Mouse (Mus musculus) embryo, embryonic 10.5 days (tissue): ENCODE measurements around the gene Eya2.
A peak's percentile ranks its signal among the peaks of the same experiment; 100 is the strongest.
"Not testable (repeated sequence)": the region's sequence is repeated elsewhere in the genome, so short reads cannot be mapped to it uniquely, and the experiment has no call there.

Experiments used
- DNase-seq: peaks from one replicate; pipeline ENCODE4 v3.0.0-alpha.2; 2015; ENCODE audit warnings: low spot score

The Eya2 gene

DNA sequence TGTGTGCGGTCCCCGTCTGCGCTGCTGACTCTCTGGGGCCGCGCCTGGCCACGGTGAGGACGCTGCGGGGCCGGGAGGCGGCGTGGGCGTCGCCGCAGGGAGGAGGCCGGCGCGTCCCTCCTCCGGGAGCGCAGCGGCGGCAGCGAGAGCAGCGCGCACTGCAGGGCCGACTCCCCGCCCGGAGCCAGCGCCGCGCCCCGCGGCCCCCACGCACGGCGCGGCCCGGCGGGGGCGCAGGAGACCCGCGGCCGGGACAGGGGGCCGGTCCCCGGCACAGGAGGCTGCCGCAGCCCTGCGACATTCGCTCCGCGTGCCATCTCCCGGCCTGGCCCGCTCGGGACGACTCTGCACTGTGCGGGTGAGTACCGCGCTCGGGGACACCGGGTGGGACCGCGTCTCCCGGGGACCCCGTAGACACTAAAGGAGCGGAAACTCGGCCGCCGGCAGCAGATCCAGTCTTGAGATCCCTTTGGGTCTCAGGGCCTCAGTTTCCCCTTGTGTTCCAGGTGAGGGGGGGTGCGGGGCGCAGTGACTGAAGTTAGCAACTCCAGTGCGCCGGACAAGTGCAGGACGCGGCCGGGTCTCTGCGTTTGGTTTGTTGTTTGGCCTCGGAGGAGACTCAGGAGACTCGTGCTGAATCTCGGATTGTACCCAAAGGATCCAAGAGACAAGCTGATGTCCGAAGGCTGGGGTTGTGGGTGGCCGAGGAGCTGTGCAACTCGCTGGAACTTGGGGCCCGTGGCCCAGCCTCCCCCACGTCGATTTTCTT is at the start of gene Eya2:
Gene Eya2, plus strand, starts transcription at position 126 of the 769 bp plus-strand sequence.
- DNase-seq, result peak; percentile 58

- no peak for DNase-seq
Measured at GRCm38 (mm10) chr2:165545687-165546086, 49.1 kb upstream of the Eya2 start.

- DNase-seq, result no peak
Measured at GRCm38 (mm10) chr2:165546341-165546740, 48.5 kb upstream of the Eya2 start.

DNA sequence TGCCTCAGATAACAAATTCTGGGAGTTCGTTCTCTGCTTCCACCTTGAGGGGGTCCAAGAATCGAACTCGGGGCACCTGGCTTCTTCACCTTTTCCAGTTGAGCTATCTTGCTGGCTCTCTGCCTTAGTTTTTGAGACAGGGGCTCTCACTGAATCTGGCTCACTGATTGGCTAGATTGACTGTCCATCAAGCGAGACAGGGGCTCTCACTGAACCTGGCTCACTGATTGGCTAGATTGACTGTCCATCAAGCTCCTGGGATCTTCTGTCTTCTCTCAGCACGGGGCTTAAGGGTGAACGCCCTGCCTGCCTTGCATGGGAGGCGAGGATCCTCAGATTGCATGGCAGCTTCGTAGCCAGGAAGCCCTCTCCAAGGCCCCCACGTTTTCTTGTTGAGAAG is 47.4 kb upstream of the Eya2 start:
- peak; percentile 83 for DNase-seq

DNA sequence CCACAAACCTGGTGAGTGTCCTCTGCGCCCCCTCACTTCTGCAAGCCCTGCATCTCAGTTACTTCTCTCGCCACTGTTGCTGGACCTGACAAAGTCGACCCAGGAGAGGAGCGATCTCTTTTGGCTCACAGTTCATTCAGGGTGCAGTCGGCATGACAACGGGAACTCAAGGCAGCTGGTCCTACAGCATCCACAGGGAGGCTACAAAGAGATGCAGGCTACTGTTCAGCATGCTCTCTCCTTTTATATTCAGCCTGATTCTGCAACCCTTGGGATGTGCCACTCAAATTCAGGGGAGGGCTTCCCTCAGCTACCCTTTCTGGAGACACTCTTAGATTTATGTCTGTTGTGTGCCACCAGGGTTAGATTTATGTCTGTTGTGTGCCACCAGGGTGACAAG is 46.2 kb upstream of the Eya2 start:
- DNase-seq, result no peak

DNA sequence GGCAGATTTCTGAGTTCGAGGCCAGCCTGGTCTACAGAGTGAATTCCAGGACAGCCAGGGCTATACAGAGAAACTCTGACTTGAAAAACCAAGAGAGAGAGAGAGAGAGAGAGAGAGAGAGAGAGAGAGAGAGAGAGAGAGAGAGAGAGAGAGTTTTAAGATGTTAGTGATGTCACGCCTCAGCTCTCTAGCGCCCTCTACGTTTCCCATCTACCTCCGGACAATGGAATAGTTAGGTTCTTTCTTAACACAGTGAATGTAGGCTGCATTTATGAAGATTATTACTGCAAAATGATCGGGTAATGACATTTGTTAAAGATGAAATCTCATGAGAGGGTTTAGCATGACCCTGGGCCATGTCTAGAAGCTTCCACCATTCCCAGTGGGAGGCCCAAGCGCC is 44.4 kb upstream of the Eya2 start:
- not testable (repeated sequence) for DNase-seq

DNA sequence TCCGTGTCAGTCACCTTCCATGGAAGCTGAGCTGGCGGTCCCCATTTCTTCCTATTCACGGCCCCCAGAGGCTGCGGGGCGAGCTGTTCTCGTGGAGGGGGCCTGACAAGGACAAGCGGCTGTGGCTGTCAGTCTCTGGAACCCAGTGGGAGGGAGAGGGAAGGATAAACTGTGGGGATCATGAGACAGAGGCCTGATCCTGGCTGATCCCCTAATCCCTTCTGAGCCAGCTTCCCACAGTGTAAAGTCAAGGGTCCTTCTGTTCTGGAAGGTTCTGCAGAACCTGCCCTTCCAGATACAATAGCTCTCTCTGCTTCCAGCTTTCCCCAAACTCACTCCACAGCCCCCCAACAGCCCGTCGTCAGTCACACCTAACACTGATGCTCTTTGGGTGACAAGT is 40.8 kb upstream of the Eya2 start:
- no peak for DNase-seq

DNA sequence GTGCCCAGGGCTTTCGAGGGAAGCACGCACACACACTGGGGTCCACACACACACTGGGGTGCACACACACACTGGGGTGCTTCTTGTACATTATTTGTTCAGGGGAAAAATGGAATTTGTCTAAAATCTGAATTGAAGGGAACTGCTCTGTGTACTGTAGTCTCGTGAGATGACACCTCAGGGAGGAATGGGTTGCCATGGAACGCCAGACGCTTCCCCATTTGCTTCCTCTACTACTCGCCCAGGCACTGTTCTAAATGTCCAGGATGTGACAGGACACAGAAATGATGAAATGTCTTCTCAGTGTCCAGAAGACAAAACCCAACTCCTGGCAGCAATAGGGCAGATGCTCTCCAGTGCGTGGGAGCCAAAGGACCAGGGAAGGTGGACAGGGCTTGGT is 37.6 kb upstream of the Eya2 start:
- DNase-seq, result no peak

- DNase-seq, result no peak
Measured at GRCm38 (mm10) chr2:165558916-165559315, 35.9 kb upstream of the Eya2 start.

GRCm38 (mm10) chr2:165559506-165560235 is 35.2 kb upstream of the Eya2 start:
- DNase-seq, result peak; percentile 40

- no peak for DNase-seq
Measured at GRCm38 (mm10) chr2:165561861-165562260, 33.0 kb upstream of the Eya2 start.

- peak; percentile 61 for DNase-seq
Measured at GRCm38 (mm10) chr2:165563298-165564058, 31.4 kb upstream of the Eya2 start.

DNA sequence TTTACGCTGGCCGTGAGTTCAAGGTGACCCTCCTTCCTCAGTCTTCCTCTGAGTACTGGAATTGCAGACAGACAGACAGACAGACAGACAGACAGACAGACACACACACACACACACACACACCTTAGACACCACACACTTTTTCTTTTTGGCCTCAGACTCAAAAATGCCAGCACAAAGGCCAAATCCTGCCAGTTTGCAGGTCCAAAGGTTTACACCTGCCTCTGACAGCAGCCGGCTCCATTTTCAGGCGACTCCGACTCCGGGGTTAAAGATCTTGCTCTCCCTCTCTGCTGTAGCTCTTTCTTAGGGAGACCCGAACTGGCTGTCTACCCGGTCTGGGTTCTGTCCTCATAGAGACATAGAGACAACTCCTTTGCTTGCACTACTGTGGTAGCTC is 30.7 kb upstream of the Eya2 start:
- DNase-seq, result no peak

GRCm38 (mm10) chr2:165564620-165565019 is 30.2 kb upstream of the Eya2 start:
- peak; percentile 53 for DNase-seq

DNA sequence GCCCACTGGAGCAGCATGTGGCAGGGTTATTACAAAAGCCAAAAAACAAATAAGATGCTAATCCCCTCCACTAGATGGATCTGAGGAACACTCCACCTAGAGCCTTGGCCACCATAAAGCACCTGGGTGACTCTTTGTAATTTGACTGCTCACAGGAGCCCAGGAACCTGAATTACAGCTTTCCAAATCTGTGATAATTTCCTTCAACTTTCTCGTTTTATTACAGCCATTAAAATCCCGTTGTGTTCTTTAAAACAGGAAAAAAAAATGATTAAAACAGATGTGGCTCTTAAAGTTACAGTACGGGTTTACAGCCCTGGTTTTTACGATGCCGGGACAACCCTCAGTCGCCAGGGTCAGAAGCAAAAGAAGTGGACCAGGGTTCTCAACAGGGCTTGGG is 27.9 kb upstream of the Eya2 start:
- DNase-seq, result no peak

- DNase-seq, result no peak
Measured at GRCm38 (mm10) chr2:165567820-165568219, 27.0 kb upstream of the Eya2 start.

- no peak for DNase-seq
Measured at GRCm38 (mm10) chr2:165568911-165569310, 25.9 kb upstream of the Eya2 start.

GRCm38 (mm10) chr2:165571216-165571778 is 23.5 kb upstream of the Eya2 start:
- no peak for DNase-seq

DNA sequence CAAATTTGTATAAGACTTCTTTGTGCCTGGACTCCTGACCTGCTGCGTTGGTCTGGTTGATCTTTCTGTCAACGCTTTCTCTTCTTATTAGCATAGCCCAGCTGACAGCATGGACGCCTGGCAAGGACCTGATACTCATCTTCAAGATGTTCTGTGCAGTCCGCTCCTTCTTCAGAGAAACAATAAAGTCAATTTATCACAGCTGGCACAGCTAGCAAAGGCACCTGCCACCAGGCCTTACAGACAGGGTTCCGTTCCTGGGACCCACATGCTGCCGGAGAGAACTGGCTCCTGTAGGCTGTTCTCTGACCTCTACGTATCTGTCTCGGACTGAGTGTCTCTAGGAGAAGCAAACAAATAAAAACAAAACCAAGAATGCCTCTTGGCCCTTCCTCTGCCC is 11.8 kb upstream of the Eya2 start:
- no peak for DNase-seq

DNA sequence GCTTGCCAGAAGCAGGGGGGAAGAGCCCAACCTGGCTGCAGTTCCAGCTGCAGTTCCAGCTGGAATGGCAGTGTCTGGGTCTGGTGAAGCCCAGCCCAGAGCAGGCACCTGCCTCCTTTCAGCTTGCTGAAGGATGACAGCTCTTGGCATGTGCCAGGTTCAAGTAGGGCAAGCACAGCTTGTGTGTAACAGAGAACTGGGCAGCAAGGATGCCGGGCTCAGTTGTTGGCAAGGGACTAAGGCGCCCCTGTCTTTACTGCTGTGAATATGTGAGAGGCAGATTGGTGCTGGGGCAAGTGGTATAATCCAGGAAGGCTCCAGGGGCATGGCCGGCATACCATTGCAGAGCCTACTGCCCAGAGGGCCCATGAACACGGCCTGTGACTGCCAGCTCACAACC is 11.3 kb upstream of the Eya2 start:
- DNase-seq, result no peak

GRCm38 (mm10) chr2:165584563-165584962 is 10.3 kb upstream of the Eya2 start:
- peak; percentile 60 for DNase-seq

DNA sequence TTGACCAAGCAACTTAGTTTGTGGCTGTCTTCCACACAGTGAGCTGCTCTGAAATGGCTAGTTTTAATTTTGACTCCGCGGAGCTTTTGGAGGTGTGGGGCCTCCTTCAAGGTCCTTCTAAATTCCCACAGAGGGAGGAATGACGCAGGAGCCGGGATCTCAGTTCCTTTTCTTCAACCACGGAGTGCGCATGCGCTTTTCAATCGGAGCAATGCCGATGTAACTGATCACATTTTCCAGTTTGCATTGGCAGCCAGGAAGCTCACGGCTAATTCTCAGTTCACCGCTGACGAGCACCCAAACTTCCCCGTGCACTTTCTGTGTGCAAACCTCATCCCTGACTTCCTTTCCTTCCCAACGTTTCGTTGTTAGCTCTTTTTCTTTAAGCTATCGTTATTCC is 4.1 kb upstream of the Eya2 start:
- no peak for DNase-seq
